Mouse (Mus musculus) left cerebral cortex, postnatal 36 days (tissue): Measurements from ENCODE around the gene Shld2. TPM values are rescaled to one million over a fixed set of nuclear protein-coding genes. Genes with fewer than 3 reads are reported as not detected.

ENCODE experiments used
- DNase-seq, 2 experiments: peaks; one replicate each; pipeline ENCODE4 v3.0.0; 2021 to 2022; ENCODE audit warnings: low spot score in 2 of 2, mixed read lengths in 1 of 2
- intact Hi-C: fragments of 180-260 bp; cut with DNase I; formaldehyde crosslinking; loops from one replicate; pipeline ENCODE4 v1.15.1; 2025
- total RNA-seq, 2 experiments: library from RNA; stranded (reverse); gene quantifications; 2 replicates each; pipeline ENCODE4 v1.2.3; 2021

Gene Shld2
- total RNA-seq, 2 experiments from 2014 or later = 12.5 to 14.0 TPM

DNA sequence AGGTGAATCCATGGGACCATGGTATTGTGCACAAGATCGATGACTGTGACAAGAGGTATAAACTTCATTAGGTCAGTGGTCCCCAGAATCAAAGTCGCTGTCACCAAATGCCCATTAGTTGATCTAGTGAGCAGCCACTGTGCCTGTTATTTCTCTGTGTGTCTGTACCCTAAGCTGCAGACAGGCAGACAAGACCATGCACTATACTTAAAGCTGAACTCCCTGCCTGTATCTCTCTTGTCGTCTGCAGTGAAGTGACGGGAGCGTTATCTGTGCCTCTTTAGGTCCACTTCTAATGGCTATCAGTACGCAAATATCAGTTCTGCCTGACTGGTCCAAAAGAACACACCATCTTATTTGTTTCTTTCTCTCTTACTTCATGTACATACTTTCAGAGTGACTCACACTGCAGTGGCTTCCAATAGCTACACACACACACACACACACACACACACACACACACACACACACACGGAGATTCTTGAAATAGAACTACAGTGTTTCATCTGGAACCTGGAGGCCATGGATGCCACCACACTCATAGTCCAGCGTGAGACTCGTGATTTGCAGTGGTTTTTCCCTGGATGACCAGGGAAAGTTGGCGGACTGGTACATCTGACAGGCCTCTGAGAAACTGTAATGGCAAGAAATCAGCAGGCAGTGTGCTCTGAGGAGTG lies 81.3 kb downstream of the Shld2 start:
- no peak for DNase-seq
- intact Hi-C loops = no loop called here

DNA sequence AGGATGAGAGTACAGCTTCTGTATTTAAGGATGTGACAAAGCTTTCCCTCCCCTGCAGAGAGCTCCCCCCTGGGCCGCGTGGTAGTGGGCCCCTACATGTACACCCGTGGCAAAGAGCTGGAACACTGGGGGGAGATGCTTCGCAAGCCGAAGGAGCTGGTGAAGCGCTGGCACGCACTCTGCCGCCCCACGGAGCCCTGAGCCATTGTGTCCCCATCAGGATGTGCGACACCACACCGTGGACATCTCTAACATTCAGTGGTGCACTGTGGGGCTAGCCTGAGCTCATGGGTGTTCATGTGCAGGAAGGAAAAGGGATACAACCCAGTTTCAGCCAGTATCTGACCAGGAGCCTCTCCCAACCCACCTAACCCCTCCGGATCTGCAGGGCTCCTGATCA lies 82.3 kb downstream of the Shld2 start:
- DNase-seq = no peak
- intact Hi-C loops = no loop called here

DNA sequence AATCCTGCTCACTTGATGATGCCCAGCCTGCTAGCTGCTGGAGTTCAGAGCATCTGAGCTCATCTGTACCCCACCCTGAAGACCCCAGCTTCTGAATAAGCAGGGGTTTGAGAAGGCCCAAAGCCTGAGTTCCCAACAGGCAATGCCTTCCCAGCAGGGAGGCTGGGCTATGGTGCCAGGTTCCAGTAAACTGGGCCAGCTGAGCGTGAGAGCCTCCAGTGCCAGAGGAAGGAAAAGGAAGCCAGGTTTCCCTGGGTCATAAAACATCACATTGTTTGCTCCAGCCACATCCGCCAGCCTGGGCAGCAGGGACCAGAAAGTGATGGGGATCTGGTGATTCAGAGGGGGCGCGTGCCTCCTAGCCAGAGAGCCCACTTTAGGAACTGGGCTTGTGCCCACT lies 83.7 kb downstream of the Shld2 start:
- intact Hi-C loops = no loop called here
- no peak for DNase-seq

DNA sequence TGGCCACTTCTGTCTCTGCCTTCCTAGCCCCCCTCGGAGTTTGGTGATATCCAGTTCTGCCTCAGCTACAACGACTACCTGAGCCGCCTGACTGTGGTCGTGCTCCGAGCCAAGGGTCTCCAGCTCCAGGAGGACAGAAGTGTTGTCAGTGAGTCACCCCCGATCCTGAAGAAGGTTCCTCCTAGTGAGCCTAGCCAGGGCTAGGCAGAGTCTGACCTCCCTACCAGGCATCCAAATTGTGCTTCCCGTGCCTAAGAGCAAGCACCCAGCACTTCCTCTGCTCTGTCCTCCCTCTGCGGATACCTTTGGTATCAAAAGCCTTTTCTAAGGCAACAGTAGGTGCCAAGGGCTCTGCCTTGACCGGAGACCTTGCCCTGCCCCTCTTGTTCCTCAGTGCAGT lies 84.3 kb downstream of the Shld2 start:
- no peak for DNase-seq
- intact Hi-C loops = no loop called here

DNA sequence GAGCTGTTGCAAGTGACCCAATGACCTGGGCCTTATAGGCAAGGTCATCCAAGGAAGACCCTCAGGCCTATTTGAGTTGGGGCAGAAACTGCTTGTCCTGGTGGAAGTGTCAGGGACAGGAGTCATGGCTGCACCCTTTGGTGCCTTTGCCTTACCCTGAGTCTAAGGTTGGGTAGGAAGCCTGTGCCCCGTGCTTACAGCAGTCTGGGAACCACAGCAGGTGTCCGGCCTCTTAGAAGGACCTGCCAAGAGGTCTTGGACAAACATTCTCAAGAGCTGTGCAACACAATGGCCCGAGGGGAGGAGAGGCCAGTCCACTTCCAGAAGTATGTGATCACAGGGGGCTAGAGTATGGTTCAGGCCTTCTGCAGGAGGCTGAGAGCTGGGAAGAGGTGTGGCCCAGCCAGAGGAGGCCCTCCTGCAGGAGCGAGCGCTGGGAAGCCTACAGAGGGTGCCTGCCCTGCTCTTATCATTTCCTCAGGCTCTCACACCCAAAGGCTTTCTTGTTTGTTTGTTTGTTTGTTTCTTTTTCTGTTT lies 86.9 kb downstream of the Shld2 start:
- DNase-seq = no peak
- intact Hi-C loops = no loop called here

DNA sequence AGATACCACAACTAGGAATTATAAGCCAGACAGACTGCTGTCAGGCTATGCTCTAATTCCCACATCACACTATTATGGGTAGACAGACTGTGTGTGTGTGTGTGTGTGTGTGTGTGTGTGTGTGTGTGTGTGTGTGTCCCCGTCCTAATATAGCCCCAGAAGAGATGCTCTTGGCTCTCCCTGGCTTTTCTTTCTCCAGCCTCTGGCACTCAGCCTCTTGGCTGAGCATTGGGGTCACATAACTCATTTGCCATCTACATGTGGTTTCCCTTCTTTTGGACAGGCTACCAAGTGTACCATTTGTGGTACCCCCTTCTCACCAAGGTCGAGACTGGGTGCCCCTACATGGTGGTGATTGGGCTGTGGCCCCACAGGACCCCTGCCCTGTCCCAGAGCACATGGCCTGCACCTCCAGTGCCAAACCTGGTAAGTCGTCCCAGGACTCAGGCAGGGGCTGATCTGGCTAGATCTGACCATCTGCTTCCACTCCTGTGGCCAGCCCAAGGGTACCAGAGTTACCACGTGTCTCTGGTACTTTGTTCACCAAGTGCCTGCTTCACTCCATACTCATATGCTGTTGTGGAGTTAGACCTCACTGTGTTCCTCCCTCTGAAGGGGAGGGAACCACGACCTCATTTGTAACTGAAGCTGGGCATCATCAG lies 88.7 kb downstream of the Shld2 start:
- intact Hi-C loops = no loop called here

DNA sequence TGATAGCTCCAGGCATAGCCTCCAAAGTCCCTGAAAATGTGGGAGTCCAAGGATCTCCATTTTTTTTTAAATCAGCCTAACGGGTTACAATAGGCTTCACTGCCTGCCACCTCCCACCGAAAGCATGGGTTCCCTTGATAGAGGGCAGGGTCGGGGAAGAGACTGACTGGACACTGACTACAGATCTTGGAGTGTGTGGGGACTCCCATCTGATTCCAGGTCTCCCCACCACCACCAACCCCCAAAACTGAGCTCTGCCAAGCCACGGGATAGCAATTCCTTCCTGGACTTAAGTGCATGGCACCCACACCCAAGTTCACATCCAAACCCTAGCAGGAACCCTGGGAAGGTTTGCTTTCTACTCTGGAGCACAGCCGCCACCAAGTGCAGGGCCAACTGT lies 89.9 kb downstream of the Shld2 start:
- DNase-seq = no peak
- intact Hi-C loops = no loop called here

More for the DNA sequence above, 88.7 kb downstream of the Shld2 start:
- DNase-seq = no peak

DNA sequence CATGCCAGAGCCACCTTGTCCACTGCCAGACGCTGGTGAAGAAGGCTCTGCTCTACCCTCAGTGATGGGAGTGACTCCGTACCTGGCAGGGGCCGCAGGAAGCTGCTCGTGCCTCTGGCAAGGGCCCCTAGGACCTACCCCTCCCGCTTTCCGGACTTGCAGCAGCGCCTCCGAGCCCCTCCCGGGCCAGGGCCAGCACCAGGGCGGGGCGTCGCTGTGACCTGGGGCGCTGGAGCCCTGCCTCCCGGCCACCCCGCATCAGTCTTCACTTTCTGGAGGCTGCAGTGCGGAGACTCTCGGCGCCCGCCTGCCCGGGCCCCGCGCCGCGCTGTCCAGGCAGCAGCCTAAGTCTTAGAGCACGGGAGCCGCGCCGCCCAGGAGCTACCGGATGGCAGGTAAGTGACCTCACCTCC lies 90.5 kb downstream of the Shld2 start:
- intact Hi-C loops = no loop called here
- DNase-seq = no peak

DNA sequence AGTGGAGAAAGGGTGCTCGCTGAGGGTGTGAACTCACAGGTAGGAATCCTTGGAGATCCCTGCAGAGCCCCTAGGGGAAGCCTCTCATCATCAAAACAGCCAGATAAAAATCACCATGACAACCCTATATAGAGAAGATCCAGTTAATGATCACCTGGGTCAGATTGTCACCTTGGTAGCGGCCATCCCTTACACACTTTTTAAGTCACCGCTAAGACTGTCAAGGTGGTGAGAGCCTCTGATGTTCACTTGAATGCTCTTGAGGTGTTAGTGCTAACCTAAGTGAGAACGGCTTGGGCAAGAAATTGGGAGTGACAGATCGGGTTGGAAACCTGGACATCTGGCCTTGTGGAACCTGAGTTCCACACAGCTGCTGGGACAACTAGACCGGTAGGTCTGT lies 91.0 kb downstream of the Shld2 start, which contains the start of gene Syt15:
Gene Syt15, plus strand, starts transcription at position 301 of the 400 bp plus-strand sequence.
- DNase-seq = no peak
- intact Hi-C loops = no loop called here

DNA sequence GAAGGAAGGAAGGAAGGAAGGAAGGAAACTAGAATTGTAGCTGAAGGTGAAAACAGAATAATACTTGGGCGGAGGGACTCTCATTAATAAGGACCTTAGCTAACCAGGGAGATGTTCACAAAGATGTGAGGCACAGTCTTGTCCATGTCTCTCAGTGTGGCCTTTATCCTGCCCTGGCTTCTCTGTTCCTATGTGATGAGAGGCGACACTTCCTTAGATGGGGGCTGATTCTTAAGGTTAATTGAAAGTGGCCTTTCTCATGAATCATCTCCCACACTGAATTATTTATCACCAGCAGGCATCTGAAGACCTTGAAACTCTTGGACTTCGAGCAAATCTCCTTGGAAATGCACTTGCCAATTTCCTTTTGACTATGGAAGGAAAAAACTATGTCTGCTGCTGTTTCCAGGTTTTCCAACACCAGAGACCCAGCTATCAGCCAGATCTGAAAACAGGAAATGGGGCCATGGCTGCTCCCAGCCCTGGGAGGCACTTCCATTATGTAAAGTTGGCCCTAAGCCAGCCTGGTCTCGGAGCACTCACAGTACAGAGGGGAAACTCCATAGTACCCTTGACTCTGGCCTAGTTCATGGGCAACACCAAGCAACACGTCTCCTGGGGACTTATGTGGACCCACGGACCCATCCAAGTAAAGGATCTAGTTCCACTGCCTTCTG lies 94.7 kb downstream of the Shld2 start:
- DNase-seq = no peak
- intact Hi-C loops = no loop called here

DNA sequence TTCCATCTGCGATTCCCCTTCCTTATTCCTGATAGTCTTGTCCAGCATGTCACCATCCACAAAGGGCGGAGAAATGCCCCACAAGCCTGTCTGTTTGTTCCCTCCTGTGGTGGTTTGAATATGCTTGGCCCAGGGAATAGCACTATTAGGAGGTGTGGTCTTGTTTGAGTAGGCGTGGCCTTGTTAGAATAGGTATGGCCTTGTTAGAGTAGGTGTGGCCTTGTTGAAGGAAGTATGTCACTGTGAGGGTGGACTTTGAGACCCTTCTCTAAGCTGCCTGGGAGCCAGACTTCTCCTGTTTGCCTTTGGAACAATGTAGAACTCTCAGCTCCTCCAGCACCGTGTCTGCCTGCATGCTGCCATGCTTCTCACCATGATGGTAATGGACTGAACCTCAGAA lies 100.4 kb downstream of the Shld2 start:
- no peak for DNase-seq
- intact Hi-C loops = loop anchor here (2.0 kb wide), 1 partner anchor 129 kb away; no protein-coding TSS in a partner anchor

DNA sequence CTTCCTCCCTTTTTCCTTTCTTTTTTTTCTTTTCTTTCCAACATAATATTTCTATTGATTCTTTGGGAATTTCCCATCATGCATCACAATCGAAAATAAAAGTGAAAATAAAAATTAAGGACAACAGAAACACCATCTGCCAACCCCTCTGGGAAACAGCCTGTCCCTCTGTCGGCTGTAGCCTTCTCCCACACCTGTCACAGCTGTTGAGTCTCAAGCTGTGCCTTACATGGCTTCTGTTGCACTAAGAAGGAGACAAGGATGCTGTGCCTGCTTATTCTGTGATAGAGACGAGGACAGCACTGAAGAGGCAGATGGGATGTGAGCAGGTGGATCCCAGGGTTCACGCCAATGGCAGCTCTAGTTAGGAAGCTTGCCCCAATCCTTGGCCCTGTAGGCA lies 101.2 kb downstream of the Shld2 start:
- intact Hi-C loops = loop anchor here (2.0 kb wide), 1 partner anchor 128 kb away; no protein-coding TSS in a partner anchor

DNA sequence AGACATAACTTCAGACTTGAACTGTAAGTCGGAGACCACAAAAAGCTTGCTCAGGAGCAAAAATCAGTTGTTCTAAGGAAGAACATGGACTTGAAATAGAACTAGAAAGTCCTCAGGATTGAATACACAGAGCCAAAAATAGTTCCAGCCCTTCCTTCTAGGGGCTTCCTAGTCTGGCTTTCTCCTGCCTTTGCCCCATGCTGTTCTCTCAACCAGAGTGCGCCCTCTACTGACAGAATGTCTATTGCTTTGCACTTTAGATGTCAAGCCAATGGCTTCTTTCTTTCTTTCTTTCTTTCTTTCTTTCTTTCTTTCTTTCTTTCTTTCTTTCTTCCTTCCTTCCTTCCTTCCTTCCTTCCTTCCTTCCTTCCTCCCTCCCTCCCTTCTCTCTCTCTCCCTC lies 101.6 kb downstream of the Shld2 start:
- intact Hi-C loops = loop anchor here (2.0 kb wide), 1 partner anchor 128 kb away; no protein-coding TSS in a partner anchor
- DNase-seq = no peak

More for the DNA sequence above, 101.2 kb downstream of the Shld2 start:
- DNase-seq = no peak

DNA sequence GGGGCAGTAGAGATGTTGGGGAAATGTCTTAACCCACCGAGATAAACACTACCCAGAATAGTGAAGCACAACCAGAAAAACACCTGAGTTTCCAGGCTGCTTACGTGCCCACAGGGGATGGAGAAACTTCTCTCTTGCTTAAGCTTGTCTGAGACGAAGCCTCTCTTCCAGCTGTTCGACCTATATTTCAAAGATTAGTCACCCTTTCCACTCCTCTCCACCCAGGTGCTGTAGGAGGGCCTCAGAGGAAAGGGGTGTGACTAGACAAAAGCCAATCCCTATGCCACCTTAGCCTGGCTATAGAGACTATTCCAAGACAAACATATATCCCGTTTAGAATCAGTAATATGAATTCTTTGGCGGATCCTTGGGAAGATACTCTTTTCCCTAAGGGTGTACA lies 102.3 kb downstream of the Shld2 start:
- intact Hi-C loops = loop anchor here (2.0 kb wide), 1 partner anchor 127 kb away; no protein-coding TSS in a partner anchor
- DNase-seq = no peak

DNA sequence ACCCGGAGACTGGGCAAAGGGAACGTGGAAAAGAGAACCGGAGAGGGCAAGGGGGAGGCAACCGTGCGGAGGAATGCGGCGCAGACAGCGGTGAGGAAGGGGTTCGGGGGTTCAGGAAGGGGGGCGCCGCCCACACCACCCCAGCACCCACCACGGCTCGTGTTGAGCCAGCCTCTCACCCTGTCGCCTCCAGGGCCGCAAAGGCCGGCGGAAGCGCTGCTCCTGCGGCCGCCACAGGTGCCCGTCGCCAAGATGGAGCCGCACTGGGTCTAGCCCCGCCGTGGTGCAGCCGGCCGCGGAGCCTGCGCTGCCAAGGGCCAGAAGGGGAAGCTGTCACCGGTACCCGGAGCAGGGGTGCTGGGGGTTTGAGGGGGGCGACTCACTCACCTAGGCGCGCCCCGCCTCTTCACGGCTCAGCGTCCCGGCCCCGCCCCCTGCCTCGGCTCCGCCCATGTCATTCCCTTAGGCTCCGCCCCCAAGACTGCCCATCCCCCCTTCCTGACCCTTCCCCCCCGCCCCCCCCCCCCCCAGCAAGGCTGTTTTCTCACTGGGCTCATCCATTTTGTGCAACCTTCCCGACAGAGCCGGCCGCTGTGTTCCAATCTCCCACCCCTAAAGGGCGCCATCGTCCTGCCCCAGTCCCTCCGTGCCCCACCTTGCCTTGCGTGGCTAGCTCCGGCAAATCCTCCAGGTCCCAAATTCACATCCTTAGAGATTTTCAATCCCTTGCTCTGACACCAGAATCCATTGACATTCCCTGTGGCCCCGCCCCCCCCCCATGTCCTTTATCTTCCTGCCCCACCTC lies 108.9 kb downstream of the Shld2 start, which contains the start of gene Gprin2:
Gene Gprin2, minus strand, starts transcription at position 423 of the 805 bp plus-strand sequence.
- intact Hi-C loops = no loop called here
- no peak for DNase-seq

DNA sequence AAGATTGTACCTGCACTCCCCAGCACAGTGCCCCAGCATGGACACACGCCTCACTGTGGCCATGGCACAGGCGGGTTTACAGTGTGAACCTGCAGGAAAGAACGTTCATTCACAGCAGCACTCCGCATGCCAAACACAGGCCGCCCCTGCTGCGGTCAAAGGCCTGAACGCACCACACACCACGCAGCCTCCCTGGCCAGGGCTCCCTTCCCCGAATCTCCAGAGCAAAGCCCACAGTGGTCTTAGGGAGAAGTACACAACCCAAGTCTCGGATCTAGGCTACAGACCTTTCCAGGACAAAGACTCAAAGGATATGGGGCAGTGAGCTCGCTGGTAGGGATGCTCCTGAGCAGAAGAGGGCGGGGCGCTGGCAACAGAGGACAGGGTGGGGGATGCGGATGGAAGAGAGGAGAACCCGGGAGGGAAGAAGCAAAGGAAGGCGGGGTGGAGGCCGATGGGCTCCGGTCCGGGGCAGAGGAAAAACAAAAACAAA lies 109.5 kb downstream of the Shld2 start:
- intact Hi-C loops = no loop called here
- DNase-seq = peak in 1 of 2 experiments; percentile 14

DNA sequence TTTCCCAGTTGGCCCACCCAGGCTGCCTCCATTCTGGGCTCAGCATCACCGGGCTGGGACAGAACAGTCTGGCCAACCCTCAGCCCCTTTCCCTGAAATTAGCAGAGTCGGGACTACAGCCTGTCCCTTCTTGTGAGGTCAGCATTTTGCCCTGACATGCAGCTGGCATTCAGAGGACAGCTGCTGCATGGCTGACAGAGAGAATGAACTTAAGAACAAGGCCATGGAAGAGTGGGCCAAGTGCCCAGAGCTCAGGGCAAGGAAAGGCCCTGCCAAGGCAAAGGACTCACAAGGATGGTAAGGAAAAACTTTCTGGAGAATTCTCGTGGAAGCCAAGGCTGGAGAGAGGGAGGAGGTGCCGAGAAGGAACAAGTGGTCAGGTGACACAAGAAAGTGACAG lies 113.6 kb downstream of the Shld2 start:
- no peak for DNase-seq
- intact Hi-C loops = no loop called here

DNA sequence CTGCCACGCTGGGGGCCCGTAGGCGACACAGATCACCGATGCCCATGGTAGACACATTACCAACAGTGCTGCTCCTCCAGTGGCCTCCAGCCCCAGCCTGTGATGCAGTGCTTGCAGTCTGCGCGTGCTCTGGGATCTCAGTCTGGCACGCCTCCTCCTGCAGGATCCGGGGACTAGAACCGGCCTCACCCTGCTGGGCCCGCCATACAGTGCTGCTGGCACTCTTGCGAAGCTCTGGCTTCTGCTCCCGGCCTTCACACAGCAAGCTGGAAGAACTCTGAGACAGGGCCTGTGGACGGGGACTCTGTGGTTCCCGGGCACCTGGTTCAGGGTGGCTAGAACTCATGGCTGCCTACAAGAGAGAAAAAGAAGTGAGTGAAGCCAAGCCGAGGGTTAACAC lies 114.8 kb downstream of the Shld2 start:
- DNase-seq = no peak

DNA sequence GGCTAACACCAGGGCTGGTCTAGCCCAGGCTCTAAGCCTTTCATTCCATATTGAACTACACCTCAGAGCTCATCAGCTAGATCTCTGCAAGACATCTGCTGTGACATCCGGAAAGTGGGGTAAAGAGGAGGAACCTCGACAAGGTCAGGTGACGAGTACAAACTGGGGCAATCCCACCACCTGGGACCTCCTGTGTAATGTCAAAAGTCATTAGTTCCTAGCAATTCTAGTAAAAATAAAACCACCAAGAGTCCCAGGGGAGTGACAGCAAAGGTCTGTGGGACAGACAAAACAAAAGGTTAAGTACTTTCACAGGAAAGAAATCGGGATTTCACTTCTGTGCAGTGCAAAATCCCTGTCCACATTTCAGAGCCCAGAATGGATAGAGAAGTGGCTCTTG lies 116.4 kb downstream of the Shld2 start:
- no peak for DNase-seq
- intact Hi-C loops = no loop called here

More for the DNA sequence above, 114.8 kb downstream of the Shld2 start:
- intact Hi-C loops = no loop called here
